Mouse (Mus musculus): Measurements from ENCODE around the gene Galnt2. TPM values are rescaled to one million over a fixed set of nuclear protein-coding genes. Genes with fewer than 3 reads are reported as not detected.
A peak's percentile ranks its signal among the peaks of the same experiment; 100 is the strongest.

The Galnt2 gene
- polyA plus RNA-seq, 1 experiment from 2014 or later: 23.5 TPM

- Histone ChIP-seq H3K9me3 (ENCODE audit: low read length) (no peaks in the 10 kb centered on the region), H3K9ac (replicated peaks) (no peak overlapping the region), H3K27me3 (ENCODE audit: insufficient read depth, low read length) (no peaks in the 10 kb centered on the region), H3K4me3 (ENCODE audit: low read depth, low read length) (no peak overlapping the region), H3K4me2 (ENCODE audit: low read depth, low read length) (no peak overlapping the region), H3K4me1 (ENCODE audit: insufficient read depth) (no peaks in the 10 kb centered on the region), H3K27ac (ENCODE audit: low read depth) (no peak overlapping the region), H3K36me3 (replicated peaks; ENCODE audit: insufficient read depth, low read length) (no peaks in the 10 kb centered on the region)
- no peak for DNase-seq
- 65% methylated on average over 5 of the region's 5 CpGs for WGBS (ENCODE audit: insufficient replicate concordance)
- TF ChIP-seq EP300 (IDR thresholded peaks at IDR 0.05; ENCODE audit: low read depth) (no peak), CTCF (IDR thresholded peaks at IDR 0.05; ENCODE audit: low read depth) (peak; percentile 42)
- no peak for ATAC-seq
These were observed 120.4 kb downstream of the Galnt2 start for GRCm38 (mm10) chr8:124351636-124352035.

DNA sequence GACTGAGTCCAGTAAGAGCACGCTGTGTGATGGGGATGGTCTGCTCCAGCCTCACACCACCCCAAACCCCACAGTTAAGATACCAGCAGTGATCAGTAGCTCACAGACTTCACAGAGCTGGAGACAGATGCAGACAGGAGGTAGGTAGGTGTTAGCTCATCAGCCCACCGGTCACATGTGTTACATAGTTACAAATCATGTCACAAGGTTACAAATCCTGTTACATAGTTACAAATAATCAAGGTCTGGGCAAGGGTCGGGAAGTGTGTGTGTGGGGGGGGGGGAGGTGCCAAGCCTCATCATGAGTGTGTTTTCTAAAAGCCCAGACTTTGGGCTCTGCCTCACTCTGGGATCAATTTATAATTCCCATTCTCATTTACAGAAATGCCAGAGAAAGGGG lies 129.7 kb downstream of the Galnt2 start:
- no peak for DNase-seq
- 64% methylated on average over 3 of the region's 3 CpGs for WGBS (ENCODE audit: insufficient replicate concordance)
- Histone ChIP-seq H3K36me3 (replicated peaks; ENCODE audit: insufficient read depth, low read length) (no peaks in the 10 kb centered on the region), H3K4me2 (ENCODE audit: low read depth, low read length) (0 out of 2 replicates have a peak overlapping the region, but pooled peaks have one; percentile 13), H3K27ac (ENCODE audit: low read depth) (no peak overlapping the region), H3K4me1 (ENCODE audit: insufficient read depth) (no peaks in the 10 kb centered on the region; the same call in 1 of the 2 replicates), H3K9ac (replicated peaks) (no peak overlapping the region), H3K9me3 (ENCODE audit: low read length) (no peaks in the 10 kb centered on the region), H3K27me3 (ENCODE audit: insufficient read depth, low read length) (no peaks in the 10 kb centered on the region), H3K4me3 (ENCODE audit: low read depth, low read length) (no peak overlapping the region)
- no peak for TF ChIP-seq CTCF (IDR thresholded peaks at IDR 0.05; ENCODE audit: low read depth)
- TF ChIP-seq EP300 (IDR thresholded peaks at IDR 0.05; ENCODE audit: low read depth): no peak
- peak; percentile 76 for ATAC-seq

GRCm38 (mm10) chr8:124361773-124362427 lies 130.7 kb downstream of the Galnt2 start:
- no peak for DNase-seq
- H3K4me3 ChIP-seq (ENCODE audit: low read depth, low read length): peak overlapping the region; percentile 26
- H3K36me3 ChIP-seq (replicated peaks; ENCODE audit: insufficient read depth, low read length): no peaks in the 10 kb centered on the region
- H3K27me3 ChIP-seq (ENCODE audit: insufficient read depth, low read length): no peaks in the 10 kb centered on the region
- TF ChIP-seq CTCF (IDR thresholded peaks at IDR 0.05; ENCODE audit: low read depth) (no peak), EP300 (IDR thresholded peaks at IDR 0.05; ENCODE audit: low read depth) (no peak)
- 67% methylated on average over 11 of the region's 11 CpGs for WGBS (ENCODE audit: insufficient replicate concordance)
- H3K4me1 ChIP-seq (ENCODE audit: insufficient read depth): no peaks in the 10 kb centered on the region; the same call in 1 of the 2 replicates
- no peak overlapping the region for H3K9ac ChIP-seq (replicated peaks)
- ATAC-seq: no peak
- H3K4me2 ChIP-seq (ENCODE audit: low read depth, low read length): no peak overlapping the region
- H3K27ac ChIP-seq (ENCODE audit: low read depth): peak overlapping the region; percentile 48
- H3K9me3 ChIP-seq (ENCODE audit: low read length): no peaks in the 10 kb centered on the region

GRCm38 (mm10) chr8:124362589-124362988 lies 131.4 kb downstream of the Galnt2 start:
- Histone ChIP-seq H3K4me1 (ENCODE audit: insufficient read depth) (no peaks in the 10 kb centered on the region; the same call in 1 of the 2 replicates), H3K9me3 (ENCODE audit: low read length) (no peaks in the 10 kb centered on the region), H3K4me2 (ENCODE audit: low read depth, low read length) (no peak overlapping the region; the same call in 1 of the 2 replicates), H3K36me3 (replicated peaks; ENCODE audit: insufficient read depth, low read length) (no peaks in the 10 kb centered on the region), H3K27me3 (ENCODE audit: insufficient read depth, low read length) (no peaks in the 10 kb centered on the region), H3K27ac (ENCODE audit: low read depth) (peak overlapping the region; percentile 52), H3K4me3 (ENCODE audit: low read depth, low read length) (peak overlapping the region; percentile 26; the same call in 1 of the 2 replicates), H3K9ac (replicated peaks) (no peak overlapping the region)
- TF ChIP-seq CTCF (IDR thresholded peaks at IDR 0.05; ENCODE audit: low read depth): no peak
- no peak for TF ChIP-seq EP300 (IDR thresholded peaks at IDR 0.05; ENCODE audit: low read depth)
- no peak for DNase-seq
- ATAC-seq: no peak
- WGBS (ENCODE audit: insufficient replicate concordance): 55% methylated on average over 7 of the region's 7 CpGs

- no peak for TF ChIP-seq CTCF (IDR thresholded peaks at IDR 0.05; ENCODE audit: low read depth)
- TF ChIP-seq EP300 (IDR thresholded peaks at IDR 0.05; ENCODE audit: low read depth): no peak
- 84% methylated on average over 15 of the region's 15 CpGs for WGBS (ENCODE audit: insufficient replicate concordance)
- Histone ChIP-seq H3K27me3 (ENCODE audit: insufficient read depth, low read length) (no peaks in the 10 kb centered on the region), H3K27ac (ENCODE audit: low read depth) (peak overlapping the region; percentile 52; the same call in 1 of the 2 replicates), H3K4me3 (ENCODE audit: low read depth, low read length) (no peak overlapping the region), H3K9ac (replicated peaks) (no peak overlapping the region), H3K9me3 (ENCODE audit: low read length) (no peaks in the 10 kb centered on the region), H3K4me1 (ENCODE audit: insufficient read depth) (no peaks in the 10 kb centered on the region; the same call in 1 of the 2 replicates), H3K36me3 (replicated peaks; ENCODE audit: insufficient read depth, low read length) (no peaks in the 10 kb centered on the region), H3K4me2 (ENCODE audit: low read depth, low read length) (no peak overlapping the region)
- ATAC-seq: no peak
- DNase-seq: no peak
These were observed 132.1 kb downstream of the Galnt2 start for GRCm38 (mm10) chr8:124363337-124363736.

DNA sequence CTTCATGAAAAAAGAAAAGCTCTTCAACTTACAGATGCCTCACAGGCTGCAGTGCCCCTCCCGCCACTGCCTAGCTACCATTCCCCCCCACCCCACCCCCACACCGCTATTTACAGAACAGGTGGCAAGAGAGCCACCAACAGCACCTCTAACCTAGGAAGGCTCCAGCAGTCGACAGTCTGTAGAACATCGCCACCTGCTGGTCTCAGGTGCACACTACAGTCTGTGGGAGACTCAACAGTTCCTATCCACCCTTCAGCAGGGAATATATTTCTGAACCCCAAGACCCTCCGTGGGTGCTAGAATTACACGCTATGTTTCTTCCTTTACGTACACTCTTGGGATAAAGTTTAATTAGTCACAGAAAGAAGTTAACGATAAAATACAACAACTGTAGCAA lies 137.0 kb downstream of the Galnt2 start:
- Histone ChIP-seq H3K4me3 (ENCODE audit: low read depth, low read length) (no peak overlapping the region), H3K27me3 (ENCODE audit: insufficient read depth, low read length) (no peaks in the 10 kb centered on the region), H3K9me3 (ENCODE audit: low read length) (no peaks in the 10 kb centered on the region), H3K9ac (replicated peaks) (no peak overlapping the region), H3K4me1 (ENCODE audit: insufficient read depth) (no peaks in the 10 kb centered on the region), H3K27ac (ENCODE audit: low read depth) (no peak overlapping the region), H3K36me3 (replicated peaks; ENCODE audit: insufficient read depth, low read length) (no peaks in the 10 kb centered on the region), H3K4me2 (ENCODE audit: low read depth, low read length) (no peak overlapping the region)
- WGBS (ENCODE audit: insufficient replicate concordance): 16% methylated on average over 8 of the region's 8 CpGs
- peak; percentile 56; the same call in 1 of the 2 replicates for ATAC-seq
- peak; percentile 77 for DNase-seq
- peak; percentile 89 for TF ChIP-seq CTCF (IDR thresholded peaks at IDR 0.05; ENCODE audit: low read depth)
- TF ChIP-seq EP300 (IDR thresholded peaks at IDR 0.05; ENCODE audit: low read depth): no peak

Data from liver, postnatal 0 days (tissue).